Mouse (Mus musculus) spleen, adult 2 months (tissue): ENCODE data around the gene Tor1b.

ENCODE experiments used
- CTCF ChIP-seq: fragments of 200-500 bp; IDR thresholded peaks from 2 replicates; pipeline ENCODE4 v1.5.1; 2011; ENCODE audit warnings: mild to moderate bottlenecking, inconsistent platforms; ENCODE audit not compliant: insufficient read depth, insufficient read length, insufficient replicate concordance; ENCODE audit errors: extremely low read depth
- POLR2A ChIP-seq: fragments of 200-500 bp; IDR thresholded peaks from 2 replicates; pipeline ENCODE4 v1.6.1; 2011; ENCODE audit warnings: low read depth, low read length, inconsistent platforms

- no peak for TF ChIP-seq CTCF
- TF ChIP-seq POLR2A = peak; percentile 29
Observed at GRCm38 (mm10) chr2:30981790-30982513, 29.2 kb downstream of the Tor1b start, which contains the start of the genes BC005624 and Usp20.
